Mouse (Mus musculus): ENCODE measurements around the gene Cacna1c.

- TF ChIP-seq CTCF (IDR thresholded peaks at IDR 0.05; ENCODE audit: borderline replicate concordance, extremely low read depth, insufficient read depth, insufficient read length): no peak
- no peak for TF ChIP-seq POLR2A (IDR thresholded peaks at IDR 0.05; ENCODE audit: borderline replicate concordance, extremely low read depth, insufficient read depth, insufficient read length, poor library complexity, severe bottlenecking)
Observed at GRCm38 (mm10) chr6:118946660-118947059, 249.6 kb downstream of the Cacna1c start.
